Mouse (Mus musculus) lung, postnatal 0 days (tissue): Measurements from ENCODE around the gene Ahr.

Source experiments
- CTCF ChIP-seq: IDR thresholded peaks from 2 replicates; pipeline ENCODE4 v1.5.1; 2016; ENCODE audit warnings: antibody characterized with exemption, mild to moderate bottlenecking
- EP300 ChIP-seq: IDR thresholded peaks from 2 replicates; pipeline ENCODE4 v1.6.1; 2016; ENCODE audit warnings: antibody characterized with exemption, mild to moderate bottlenecking, control low read depth

DNA sequence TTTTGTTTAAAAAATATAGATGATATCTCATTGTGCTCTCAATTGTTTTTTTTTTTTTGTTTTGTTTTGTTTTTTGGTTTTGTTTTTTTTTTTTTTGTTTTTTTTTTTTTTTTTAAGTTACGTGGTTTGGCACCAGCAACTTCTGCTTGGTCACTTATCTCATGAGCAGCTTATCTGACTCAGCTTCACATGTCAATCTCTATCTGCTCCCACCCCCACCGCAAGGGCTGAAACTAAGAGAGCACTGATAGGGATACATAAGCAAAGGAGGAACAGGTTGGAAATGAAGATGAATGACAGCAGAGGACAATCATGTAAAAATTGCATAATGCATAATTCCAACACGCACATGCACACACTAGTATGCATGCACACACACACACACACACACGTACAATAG, 41.3 kb upstream of the Ahr start:
- TF ChIP-seq CTCF: no peak
- no peak for TF ChIP-seq EP300
